Mouse (Mus musculus) mouse trophoblast stem cell (cell line): ENCODE data around the gene Mfrp.

ENCODE experiments used
- in situ Hi-C, 2 experiments: fragments of 300-500 bp; cut with MseI, MboI; formaldehyde crosslinking; loops; 2 replicates in 1 of 2; 3 replicates in 1 of 2; pipeline ENCODE4 v1.15.1; 2025

Gene Mfrp

GRCm38 (mm10) chr9:44078136-44078797 is 23.3 kb upstream of the Mfrp start:
- in situ Hi-C loops, result no loop called here

GRCm38 (mm10) chr9:44078955-44079756 is 22.4 kb upstream of the Mfrp start:
- in situ Hi-C loops, result no loop called here

GRCm38 (mm10) chr9:44079997-44080780 is 21.3 kb upstream of the Mfrp start:
- in situ Hi-C loops, result no loop called here

GRCm38 (mm10) chr9:44080953-44081352 is 20.6 kb upstream of the Mfrp start:
- in situ Hi-C loops, result no loop called here

- in situ Hi-C loops, result no loop called here
These were observed 19.9 kb upstream of the Mfrp start for GRCm38 (mm10) chr9:44081581-44081980.

GRCm38 (mm10) chr9:44082266-44082665 is 19.3 kb upstream of the Mfrp start:
- in situ Hi-C loops, result no loop called here

- in situ Hi-C loops, result no loop called here
These were observed 18.0 kb upstream of the Mfrp start for GRCm38 (mm10) chr9:44083392-44084121.

GRCm38 (mm10) chr9:44084236-44084635 is 17.3 kb upstream of the Mfrp start:
- in situ Hi-C loops, result no loop called here

- in situ Hi-C loops, result no loop called here
These were observed 16.8 kb upstream of the Mfrp start for GRCm38 (mm10) chr9:44084659-44085229.

- in situ Hi-C loops, result no loop called here
These were observed 16.3 kb upstream of the Mfrp start for GRCm38 (mm10) chr9:44085276-44085675.

GRCm38 (mm10) chr9:44085741-44086665 is 15.5 kb upstream of the Mfrp start:
- in situ Hi-C loops, result no loop called here

- in situ Hi-C loops, result no loop called here
These were observed 14.6 kb upstream of the Mfrp start for GRCm38 (mm10) chr9:44086960-44087359.

- in situ Hi-C loops, result no loop called here
These were observed 13.6 kb upstream of the Mfrp start for GRCm38 (mm10) chr9:44087761-44088455.

GRCm38 (mm10) chr9:44088877-44089608 is 12.5 kb upstream of the Mfrp start:
- in situ Hi-C loops, result no loop called here

- in situ Hi-C loops, result no loop called here
These were observed 7.7 kb upstream of the Mfrp start for GRCm38 (mm10) chr9:44093612-44094503.

- in situ Hi-C loops, result no loop called here
These were observed 6.8 kb upstream of the Mfrp start for GRCm38 (mm10) chr9:44094737-44095136.

GRCm38 (mm10) chr9:44095781-44096180 is 5.7 kb upstream of the Mfrp start:
- in situ Hi-C loops, result no loop called here

- in situ Hi-C loops, result no loop called here
These were observed 5.0 kb upstream of the Mfrp start for GRCm38 (mm10) chr9:44096536-44096935.
